Mouse (Mus musculus): ENCODE results near the gene Supt5.
A peak's percentile ranks its signal among the peaks of the same experiment; 100 is the strongest.

- TF ChIP-seq POLR2A (IDR thresholded peaks at IDR 0.05; ENCODE audit: low read depth, low read length) (peak; percentile 79), CTCF (IDR thresholded peaks at IDR 0.05; ENCODE audit: borderline replicate concordance, insufficient read depth, low read length) (peak; percentile 77)
These were observed 60.8 kb downstream of the Supt5 start, which contains the start of gene Eid2b for GRCm38 (mm10) chr7:28277615-28278278.

All from embryonic fibroblast, embryonic 13.5 days (primary cell).